Mouse (Mus musculus): ENCODE results near the gene Zmiz1. TPM values are rescaled to one million over a fixed set of nuclear protein-coding genes. Genes with fewer than 3 reads are reported as not detected.

Gene Zmiz1
- polyA plus RNA-seq, 1 experiment from 2014 or later, result 31.3 TPM

DNA sequence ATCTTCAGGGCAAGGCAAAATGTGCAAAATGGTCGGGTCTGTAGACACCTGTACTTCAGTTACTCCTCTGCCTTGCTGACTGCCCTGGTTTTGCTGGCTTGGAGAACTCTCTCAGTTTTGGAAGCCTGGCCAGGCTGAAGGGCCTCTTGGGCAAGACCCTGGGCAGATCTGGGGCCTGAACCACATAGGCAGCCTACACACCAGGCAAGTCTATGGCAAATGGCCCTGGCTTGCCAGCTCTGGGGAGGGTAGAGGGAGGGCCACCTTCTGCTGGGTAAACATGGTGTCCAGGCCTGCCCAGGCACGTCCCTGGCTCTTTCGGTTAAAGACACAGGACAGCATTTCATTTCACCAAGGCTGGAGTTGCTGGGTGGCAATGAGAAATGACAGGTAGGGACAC is 17.5 kb downstream of the Zmiz1 start:
- peaks cover 83 to 98% of the 10 kb centered on the region in 2 experiments for H3K4me1 ChIP-seq (ENCODE audit: control insufficient read depth in 2 of 2, insufficient read depth in 2 of 2, low read length in 2 of 2)
- H3K27me3 ChIP-seq (ENCODE audit: control insufficient read depth, insufficient read depth, low read length), result no peaks in the 10 kb centered on the region
- no peak for ATAC-seq (ENCODE audit: insufficient number of reproducible peaks, insufficient read depth, low FRiP score, low read depth)
- peaks cover 3% of the 10 kb centered on the region; the same call in 1 of the 2 replicates for H3K36me3 ChIP-seq (ENCODE audit: control insufficient read depth, insufficient read depth, low read length)
- no peak overlapping the region for H3K4me3 ChIP-seq (ENCODE audit: control insufficient read depth in 1 of 2, insufficient read depth in 1 of 2, low read depth in 1 of 2, low read length in 2 of 2)
- 73% methylated on average over 3 of the region's 3 CpGs for WGBS
- H3K27ac ChIP-seq (replicated peaks in 1 of 2; ENCODE audit: control insufficient read depth in 1 of 2, insufficient read depth in 1 of 2, low read depth in 2 of 2, low read length in 2 of 2), result peak overlapping the region; percentile 61 to 83; a peak in 3 of 4 replicates
- H3K4me2 ChIP-seq (ENCODE audit: low read length), result no peak overlapping the region
- H3K9ac ChIP-seq (ENCODE audit: low read length), result peak overlapping the region; percentile 54; the same call in 1 of the 2 replicates
- H3K9me3 ChIP-seq (ENCODE audit: control insufficient read depth, low read length), result no peaks in the 10 kb centered on the region

DNA sequence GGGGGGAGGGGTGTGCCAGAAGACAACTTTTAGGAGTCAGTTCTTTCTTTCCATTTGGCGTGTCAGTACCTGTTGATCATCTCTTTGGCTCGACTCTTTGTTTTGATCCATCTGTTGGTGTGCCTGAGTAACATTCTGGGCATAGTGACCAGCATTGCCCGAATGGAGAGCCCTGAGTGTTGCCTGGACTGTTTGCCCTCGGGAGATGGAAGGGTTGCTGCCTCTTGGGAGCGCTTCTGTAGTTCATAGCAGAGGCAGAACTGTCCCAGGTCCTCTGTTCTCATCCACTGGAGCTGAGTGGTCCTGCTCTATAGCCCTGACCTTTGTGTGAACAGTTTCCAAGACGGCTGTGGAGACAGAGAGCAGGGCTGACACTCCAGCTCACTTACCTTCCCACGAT is 18.3 kb downstream of the Zmiz1 start:
- H3K27me3 ChIP-seq (ENCODE audit: control insufficient read depth, insufficient read depth, low read length), result no peaks in the 10 kb centered on the region
- ATAC-seq (ENCODE audit: insufficient number of reproducible peaks, insufficient read depth, low FRiP score, low read depth), result no peak
- no peak overlapping the region for H3K4me3 ChIP-seq (ENCODE audit: control insufficient read depth in 1 of 2, insufficient read depth in 1 of 2, low read depth in 1 of 2, low read length in 2 of 2)
- H3K4me2 ChIP-seq (ENCODE audit: low read length), result no peak overlapping the region
- H3K9me3 ChIP-seq (ENCODE audit: control insufficient read depth, low read length), result no peaks in the 10 kb centered on the region
- H3K9ac ChIP-seq (ENCODE audit: low read length), result no peak overlapping the region
- 62% methylated on average over 7 of the region's 7 CpGs for WGBS
- H3K27ac ChIP-seq (replicated peaks in 1 of 2; ENCODE audit: control insufficient read depth in 1 of 2, insufficient read depth in 1 of 2, low read depth in 2 of 2, low read length in 2 of 2), result peak overlapping the region in 1 of 2 experiments; percentile 83; a peak in 1 of 4 replicates
- H3K36me3 ChIP-seq (ENCODE audit: control insufficient read depth, insufficient read depth, low read length), result peaks cover 3% of the 10 kb centered on the region; the same call in 1 of the 2 replicates
- H3K4me1 ChIP-seq (ENCODE audit: control insufficient read depth in 2 of 2, insufficient read depth in 2 of 2, low read length in 2 of 2), result peaks cover 82 to 98% of the 10 kb centered on the region in 2 experiments

- Histone ChIP-seq H3K4me2 (ENCODE audit: low read length) (no peak overlapping the region), H3K4me1 (ENCODE audit: control insufficient read depth in 2 of 2, insufficient read depth in 2 of 2, low read length in 2 of 2) (peaks cover 74 to 98% of the 10 kb centered on the region in 2 experiments), H3K4me3 (ENCODE audit: control insufficient read depth in 1 of 2, insufficient read depth in 1 of 2, low read depth in 1 of 2, low read length in 2 of 2) (no peak overlapping the region), H3K36me3 (ENCODE audit: control insufficient read depth, insufficient read depth, low read length) (peaks cover 3% of the 10 kb centered on the region; the same call in 1 of the 2 replicates), H3K9me3 (ENCODE audit: control insufficient read depth, low read length) (no peaks in the 10 kb centered on the region), H3K27me3 (ENCODE audit: control insufficient read depth, insufficient read depth, low read length) (no peaks in the 10 kb centered on the region), H3K9ac (ENCODE audit: low read length) (peak overlapping the region; percentile 11; the same call in 1 of the 2 replicates), H3K27ac (replicated peaks in 1 of 2; ENCODE audit: control insufficient read depth in 1 of 2, insufficient read depth in 1 of 2, low read depth in 2 of 2, low read length in 2 of 2) (peak overlapping the region in 1 of 2 experiments; percentile 92; a peak in 1 of 4 replicates)
- no peak for ATAC-seq (ENCODE audit: insufficient number of reproducible peaks, insufficient read depth, low FRiP score, low read depth)
- 86% methylated on average over 5 of the region's 5 CpGs for WGBS
Measured at GRCm38 (mm10) chr14:25478257-25478656, 19.3 kb downstream of the Zmiz1 start.

DNA sequence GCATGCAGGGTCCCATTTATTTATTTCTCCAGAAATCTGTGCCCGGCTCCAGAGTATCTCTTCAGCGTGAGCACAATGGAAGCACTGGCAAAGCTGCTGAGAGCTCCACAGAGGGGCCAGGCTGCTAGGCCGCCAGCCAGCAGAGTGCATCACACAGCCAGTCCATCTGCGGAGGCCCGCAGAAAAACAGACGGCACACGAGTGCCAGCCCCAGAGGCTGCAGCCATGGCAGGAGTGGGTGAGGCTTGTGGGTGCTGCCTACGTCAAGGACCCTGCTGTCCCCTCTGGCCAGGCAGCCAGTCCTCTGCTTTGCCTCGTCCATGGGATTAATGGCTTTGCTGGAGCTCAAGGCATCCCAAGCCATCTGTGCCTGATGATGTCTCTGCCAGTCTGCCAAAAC is 19.8 kb downstream of the Zmiz1 start:
- Histone ChIP-seq H3K9ac (ENCODE audit: low read length) (peak overlapping the region; percentile 11; the same call in 1 of the 2 replicates), H3K4me3 (ENCODE audit: control insufficient read depth in 1 of 2, insufficient read depth in 1 of 2, low read depth in 1 of 2, low read length in 2 of 2) (no peak overlapping the region), H3K27me3 (ENCODE audit: control insufficient read depth, insufficient read depth, low read length) (no peaks in the 10 kb centered on the region), H3K9me3 (ENCODE audit: control insufficient read depth, low read length) (no peaks in the 10 kb centered on the region), H3K27ac (replicated peaks in 1 of 2; ENCODE audit: control insufficient read depth in 1 of 2, insufficient read depth in 1 of 2, low read depth in 2 of 2, low read length in 2 of 2) (peak overlapping the region; percentile 5 to 92; a peak in 2 of 4 replicates), H3K36me3 (ENCODE audit: control insufficient read depth, insufficient read depth, low read length) (peaks cover 3% of the 10 kb centered on the region; the same call in 1 of the 2 replicates), H3K4me2 (ENCODE audit: low read length) (no peak overlapping the region), H3K4me1 (ENCODE audit: control insufficient read depth in 2 of 2, insufficient read depth in 2 of 2, low read length in 2 of 2) (peaks cover 74 to 98% of the 10 kb centered on the region in 2 experiments)
- WGBS, result 46% methylated on average over 9 of the region's 9 CpGs
- ATAC-seq (ENCODE audit: insufficient number of reproducible peaks, insufficient read depth, low FRiP score, low read depth), result no peak

- Histone ChIP-seq H3K9ac (ENCODE audit: low read length) (peak overlapping the region; percentile 18; the same call in 1 of the 2 replicates), H3K27me3 (ENCODE audit: control insufficient read depth, insufficient read depth, low read length) (no peaks in the 10 kb centered on the region), H3K9me3 (ENCODE audit: control insufficient read depth, low read length) (no peaks in the 10 kb centered on the region), H3K4me1 (ENCODE audit: control insufficient read depth in 2 of 2, insufficient read depth in 2 of 2, low read length in 2 of 2) (peaks cover 75 to 97% of the 10 kb centered on the region in 2 experiments), H3K4me2 (ENCODE audit: low read length) (peak overlapping the region; percentile 16; the same call in 1 of the 2 replicates), H3K36me3 (ENCODE audit: control insufficient read depth, insufficient read depth, low read length) (peaks cover 3% of the 10 kb centered on the region; the same call in 1 of the 2 replicates), H3K4me3 (ENCODE audit: control insufficient read depth in 1 of 2, insufficient read depth in 1 of 2, low read depth in 1 of 2, low read length in 2 of 2) (no peak overlapping the region), H3K27ac (replicated peaks in 1 of 2; ENCODE audit: control insufficient read depth in 1 of 2, insufficient read depth in 1 of 2, low read depth in 2 of 2, low read length in 2 of 2) (peak overlapping the region; percentile 35 to 92)
- ATAC-seq (ENCODE audit: insufficient number of reproducible peaks, insufficient read depth, low FRiP score, low read depth), result peak; percentile 44; the same call in 1 of the 2 replicates
- 35% methylated on average over 3 of the region's 3 CpGs for WGBS
Measured at GRCm38 (mm10) chr14:25479841-25480252, 20.9 kb downstream of the Zmiz1 start.

- no peaks in the 10 kb centered on the region for H3K9me3 ChIP-seq (ENCODE audit: control insufficient read depth, low read length)
- peak overlapping the region; percentile 52 for H3K4me2 ChIP-seq (ENCODE audit: low read length)
- no peak for ATAC-seq (ENCODE audit: insufficient number of reproducible peaks, insufficient read depth, low FRiP score, low read depth)
- H3K9ac ChIP-seq (ENCODE audit: low read length), result peak overlapping the region; percentile 68
- no peaks in the 10 kb centered on the region for H3K27me3 ChIP-seq (ENCODE audit: control insufficient read depth, insufficient read depth, low read length)
- H3K4me3 ChIP-seq (ENCODE audit: control insufficient read depth in 1 of 2, insufficient read depth in 1 of 2, low read depth in 1 of 2, low read length in 2 of 2), result no peak overlapping the region
- 70% methylated on average over 4 of the region's 4 CpGs for WGBS
- H3K36me3 ChIP-seq (ENCODE audit: control insufficient read depth, insufficient read depth, low read length), result peaks cover 3% of the 10 kb centered on the region; the same call in 1 of the 2 replicates
- peaks cover 76 to 97% of the 10 kb centered on the region in 2 experiments for H3K4me1 ChIP-seq (ENCODE audit: control insufficient read depth in 2 of 2, insufficient read depth in 2 of 2, low read length in 2 of 2)
- peak overlapping the region; percentile 86 to 92 for H3K27ac ChIP-seq (replicated peaks in 1 of 2; ENCODE audit: control insufficient read depth in 1 of 2, insufficient read depth in 1 of 2, low read depth in 2 of 2, low read length in 2 of 2)
Measured at GRCm38 (mm10) chr14:25480443-25480842, 21.5 kb downstream of the Zmiz1 start.

DNA sequence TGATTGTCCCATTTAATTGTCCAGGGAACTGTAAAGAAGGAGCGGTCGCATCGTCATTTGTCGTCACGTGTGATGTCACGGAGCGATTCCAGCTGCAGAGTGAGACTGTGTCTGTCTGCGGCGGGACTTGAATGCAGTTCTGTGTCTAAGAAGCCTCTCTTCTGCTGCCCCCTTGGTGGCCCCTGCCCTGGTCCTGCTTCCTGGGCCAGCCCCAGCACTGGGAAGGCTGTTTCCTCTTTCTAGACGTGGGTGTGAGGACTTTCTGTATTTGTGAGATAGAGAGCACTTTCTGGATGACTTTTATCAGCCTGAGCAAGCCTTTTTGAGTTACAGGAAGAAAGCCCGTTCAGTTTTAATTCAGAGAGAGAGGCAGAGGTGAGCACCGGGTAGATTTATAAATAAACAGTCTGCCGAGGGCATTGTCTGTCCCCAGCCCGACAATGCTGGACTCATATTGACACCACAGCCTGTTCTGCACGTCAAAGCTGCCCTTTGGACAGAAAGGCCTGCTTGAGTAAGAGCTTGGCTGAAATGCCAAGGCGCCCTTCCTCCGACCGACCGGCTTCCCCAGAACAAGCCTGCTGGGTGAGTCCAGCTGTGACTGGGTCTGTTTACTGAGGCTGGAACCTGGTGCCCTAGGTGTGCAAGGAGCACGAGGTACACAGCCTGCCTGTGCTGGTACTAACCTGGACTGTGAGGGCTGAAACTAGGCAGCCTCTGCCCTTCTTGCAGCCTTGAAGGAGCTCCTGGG is 22.1 kb downstream of the Zmiz1 start:
- H3K4me3 ChIP-seq (ENCODE audit: control insufficient read depth in 1 of 2, insufficient read depth in 1 of 2, low read depth in 1 of 2, low read length in 2 of 2), result no peak overlapping the region
- H3K9me3 ChIP-seq (ENCODE audit: control insufficient read depth, low read length), result no peaks in the 10 kb centered on the region
- peaks cover 2% of the 10 kb centered on the region; the same call in 1 of the 2 replicates for H3K36me3 ChIP-seq (ENCODE audit: control insufficient read depth, insufficient read depth, low read length)
- H3K4me1 ChIP-seq (ENCODE audit: control insufficient read depth in 2 of 2, insufficient read depth in 2 of 2, low read length in 2 of 2), result peaks cover 75 to 97% of the 10 kb centered on the region in 2 experiments
- 27% methylated on average over 20 of the region's 20 CpGs for WGBS
- H3K27ac ChIP-seq (replicated peaks in 1 of 2; ENCODE audit: control insufficient read depth in 1 of 2, insufficient read depth in 1 of 2, low read depth in 2 of 2, low read length in 2 of 2), result peak overlapping the region; percentile 86 to 92
- peak overlapping the region; percentile 68 for H3K9ac ChIP-seq (ENCODE audit: low read length)
- ATAC-seq (ENCODE audit: insufficient number of reproducible peaks, insufficient read depth, low FRiP score, low read depth), result no peak
- H3K27me3 ChIP-seq (ENCODE audit: control insufficient read depth, insufficient read depth, low read length), result no peaks in the 10 kb centered on the region
- H3K4me2 ChIP-seq (ENCODE audit: low read length), result peak overlapping the region; percentile 52
